Mouse (Mus musculus): ENCODE data around the gene Smok2a.
"Not testable (repeated sequence)": the region's sequence is repeated elsewhere in the genome, so short reads cannot be mapped to it uniquely, and the experiment has no call there.

GRCm38 (mm10) chr17:13208460-13208859 is 12.5 kb upstream of the Smok2a start:
- TF ChIP-seq EP300, CTCF (IDR thresholded peaks at IDR 0.05; ENCODE audit: low read depth): not testable (repeated sequence)

Data from liver, embryonic 14.5 days (tissue).